In genomic region chr10:81169411-81169900, GRCm38 (mm10) we compare ENCODE assay signal across 9 mouse cellular contexts. TPM values are rescaled to one million over a fixed set of nuclear protein-coding genes. Genes with fewer than 3 reads are reported as not detected.
DNase-seq lines count a peak whose midpoint lies in the region; ATAC-seq lines count a peak whose summit lies in the region.
"Not testable (repeated sequence)": the region's sequence is repeated elsewhere in the genome, so short reads cannot be mapped to it uniquely, and the experiment has no call there.
"Had no signal": no experiment of that assay in that cellular context is flagged by ENCODE, and none has a peak within 500 bp of the region (broad histone marks: within the 10 kb centered on the region; RNA-seq: fewer than 3 reads in every experiment).

No protein-coding gene starts in this region.

- peak; percentile 71 to 73 for DNase-seq in CD8-positive naive resting alpha-beta T cell, adult 2 months (ENCODE audit: low read depth in 2 of 2, low spot score in 2 of 2)
- peak; percentile 63 for DNase-seq in cerebellum, adult 9-10 months
- DNase-seq in intestine, embryonic 14.5 days (ENCODE audit: low spot score): not testable (repeated sequence)
- peak; percentile 66 for DNase-seq in lung, postnatal 10 days
- peak; percentile 73 for DNase-seq in thymus, postnatal 0 days (ENCODE audit: low spot score)

- H3K4me1 ChIP-seq in heart, embryonic 11.5 days (ENCODE audit: control insufficient read depth, insufficient read depth, low read length): peaks cover 14% of the 10 kb centered on the region
- H3K4me1 ChIP-seq in intestine, embryonic 14.5 days (replicated peaks; ENCODE audit: control insufficient read depth, insufficient read depth, low read length): peaks cover 28% of the 10 kb centered on the region
- H3K4me1 ChIP-seq in limb, embryonic 12.5 days (replicated peaks): peaks cover 37% of the 10 kb centered on the region
- peaks cover 50% of the 10 kb centered on the region for H3K4me1 ChIP-seq in neural tube, embryonic 13.5 days (replicated peaks)

- H3K4me3 ChIP-seq in heart, embryonic 11.5 days (ENCODE audit: low read depth, low read length): 0 out of 2 replicates have a peak overlapping the region, but pooled peaks have one; percentile 5
- not testable (repeated sequence) for H3K4me3 ChIP-seq in intestine, embryonic 14.5 days (ENCODE audit: low read depth, low read length); limb, embryonic 12.5 days (replicated peaks); neural tube, embryonic 13.5 days

- H3K9me3 ChIP-seq in heart, embryonic 11.5 days (replicated peaks; ENCODE audit: control insufficient read depth, low read length); intestine, embryonic 14.5 days (ENCODE audit: control insufficient read depth, low read length); limb, embryonic 12.5 days; neural tube, embryonic 13.5 days: not testable (repeated sequence)

- H3K36me3 ChIP-seq in heart, embryonic 11.5 days (ENCODE audit: control insufficient read depth, insufficient read depth, low read length); intestine, embryonic 14.5 days (ENCODE audit: control insufficient read depth, insufficient read depth, low read length); neural tube, embryonic 13.5 days: not testable (repeated sequence)
- peaks cover 12% of the 10 kb centered on the region for H3K36me3 ChIP-seq in limb, embryonic 12.5 days

- WGBS in heart, embryonic 11.5 days (ENCODE audit: insufficient replicate concordance): 40% methylated on average over 10 of the region's 14 CpGs
- 22% methylated on average over 13 of the region's 14 CpGs for WGBS in intestine, embryonic 14.5 days
- WGBS in limb, embryonic 12.5 days: 66% methylated on average over 5 of the region's 14 CpGs
- 45% methylated on average over 6 of the region's 14 CpGs for WGBS in neural tube, embryonic 13.5 days

- H3K27ac ChIP-seq in heart, embryonic 11.5 days (ENCODE audit: low read depth, low read length); intestine, embryonic 14.5 days (ENCODE audit: low read depth); limb, embryonic 12.5 days: not testable (repeated sequence)
- H3K27ac ChIP-seq in neural tube, embryonic 13.5 days (replicated peaks): peak overlapping the region; percentile 64; the same call in 1 of the 2 replicates

- H3K9ac ChIP-seq in heart, embryonic 11.5 days (ENCODE audit: low read depth, low read length); intestine, embryonic 14.5 days (ENCODE audit: low read length); limb, embryonic 12.5 days (replicated peaks): not testable (repeated sequence)
- 0 out of 2 replicates have a peak overlapping the region, but pooled peaks have one; percentile 34 for H3K9ac ChIP-seq in neural tube, embryonic 13.5 days

- peak overlapping the region; percentile 22; the same call in 1 of the 2 replicates for H3K4me2 ChIP-seq in heart, embryonic 11.5 days
- H3K4me2 ChIP-seq in intestine, embryonic 14.5 days (ENCODE audit: low read length): peak overlapping the region; percentile 5; the same call in 1 of the 2 replicates
- H3K4me2 ChIP-seq in limb, embryonic 12.5 days: peak overlapping the region; percentile 76
- H3K4me2 ChIP-seq in neural tube, embryonic 13.5 days: peak overlapping the region; percentile 68; the same call in 1 of the 2 replicates

- not testable (repeated sequence) for H3K27me3 ChIP-seq in heart, embryonic 11.5 days (ENCODE audit: control insufficient read depth, insufficient read depth, low read length); intestine, embryonic 14.5 days (replicated peaks; ENCODE audit: control insufficient read depth, insufficient read depth, low read length); limb, embryonic 12.5 days; neural tube, embryonic 13.5 days

- ATAC-seq in heart, embryonic 11.5 days (replicated peaks; ENCODE audit: insufficient number of reproducible peaks, low FRiP score, low TSS enrichment); limb, embryonic 12.5 days (ENCODE audit: insufficient number of reproducible peaks, insufficient read depth, low FRiP score, low TSS enrichment, low read depth); neural tube, embryonic 13.5 days (ENCODE audit: low read depth): not testable (repeated sequence)
- ATAC-seq in intestine, embryonic 14.5 days (replicated peaks; ENCODE audit: low FRiP score, low TSS enrichment, low read depth): peak; percentile 24; the same call in 1 of the 2 replicates

RNA-seq across cellular contexts. Expression of gene Pias4, which starts 1.7 kb away (rescaled TPM):
- 39.4 and 39.7 TPM in 2 replicates for polyA plus RNA-seq in heart, embryonic 11.5 days (2014; fragmentation: Nextera tagmentation; extraction: Ambion mirVana)
- polyA plus RNA-seq in intestine, embryonic 14.5 days (2014; fragmentation: Nextera tagmentation; extraction: Ambion mirVana): 40.8 and 43.3 TPM in 2 replicates
- 57.7 and 62.1 TPM in 2 replicates for polyA plus RNA-seq in limb, embryonic 12.5 days (2016; fragmentation: Nextera tagmentation; extraction: Ambion mirVana)
- polyA plus RNA-seq in neural tube, embryonic 13.5 days (2015; fragmentation: Nextera tagmentation; extraction: Ambion mirVana): 60.0 and 77.5 TPM in 2 replicates
- 37.3 and 39.0 TPM in 2 replicates for polyA plus RNA-seq in thymus, postnatal 0 days (2015; fragmentation: Nextera tagmentation; extraction: Ambion mirVana)

RNA-seq across cellular contexts. Expression of gene Eef2, which starts 7.0 kb away (rescaled TPM):
- 313 and 338 TPM in 2 replicates for polyA plus RNA-seq in heart, embryonic 11.5 days (2014; fragmentation: Nextera tagmentation; extraction: Ambion mirVana)
- polyA plus RNA-seq in intestine, embryonic 14.5 days (2014; fragmentation: Nextera tagmentation; extraction: Ambion mirVana): 484 and 490 TPM in 2 replicates
- 524 and 544 TPM in 2 replicates for polyA plus RNA-seq in limb, embryonic 12.5 days (2016; fragmentation: Nextera tagmentation; extraction: Ambion mirVana)
- 532 and 537 TPM in 2 replicates for polyA plus RNA-seq in neural tube, embryonic 13.5 days (2015; fragmentation: Nextera tagmentation; extraction: Ambion mirVana)
- polyA plus RNA-seq in thymus, postnatal 0 days (2015; fragmentation: Nextera tagmentation; extraction: Ambion mirVana): 612 and 638 TPM in 2 replicates

RNA-seq across cellular contexts. Expression of gene Dapk3, which starts 13.3 kb away (rescaled TPM):
- polyA plus RNA-seq in heart, embryonic 11.5 days (2014; fragmentation: Nextera tagmentation; extraction: Ambion mirVana): 44.1 and 47.4 TPM in 2 replicates
- polyA plus RNA-seq in intestine, embryonic 14.5 days (2014; fragmentation: Nextera tagmentation; extraction: Ambion mirVana): 57.8 and 58.8 TPM in 2 replicates
- 64.2 and 65.7 TPM in 2 replicates for polyA plus RNA-seq in limb, embryonic 12.5 days (2016; fragmentation: Nextera tagmentation; extraction: Ambion mirVana)
- polyA plus RNA-seq in neural tube, embryonic 13.5 days (2015; fragmentation: Nextera tagmentation; extraction: Ambion mirVana): 79.1 and 80.9 TPM in 2 replicates
- 47.8 and 54.1 TPM in 2 replicates for polyA plus RNA-seq in thymus, postnatal 0 days (2015; fragmentation: Nextera tagmentation; extraction: Ambion mirVana)

RNA-seq across cellular contexts. Expression of gene 4930442H23Rik, which starts 14.2 kb away (rescaled TPM):
- polyA plus RNA-seq in heart, embryonic 11.5 days (2014; fragmentation: Nextera tagmentation; extraction: Ambion mirVana): 0.21 TPM in 1 of 2 replicates, not detected in the other
- polyA plus RNA-seq in intestine, embryonic 14.5 days (2014; fragmentation: Nextera tagmentation; extraction: Ambion mirVana): not detected in 2 replicates
- not detected in 2 replicates for polyA plus RNA-seq in limb, embryonic 12.5 days (2016; fragmentation: Nextera tagmentation; extraction: Ambion mirVana)
- polyA plus RNA-seq in neural tube, embryonic 13.5 days (2015; fragmentation: Nextera tagmentation; extraction: Ambion mirVana): not detected in 2 replicates
- polyA plus RNA-seq in thymus, postnatal 0 days (2015; fragmentation: Nextera tagmentation; extraction: Ambion mirVana): not detected in 2 replicates
- polyA plus RNA-seq: forebrain, embryonic 11.5 days had no signal

RNA-seq across cellular contexts. Expression of gene Nmrk2, which starts 32.4 kb away (rescaled TPM):
- polyA plus RNA-seq in heart, embryonic 11.5 days (2014; fragmentation: Nextera tagmentation; extraction: Ambion mirVana): 2.2 and 3.6 TPM in 2 replicates
- polyA plus RNA-seq in intestine, embryonic 14.5 days (2014; fragmentation: Nextera tagmentation; extraction: Ambion mirVana): 0.22 TPM in 2 replicates
- polyA plus RNA-seq in limb, embryonic 12.5 days (2016; fragmentation: Nextera tagmentation; extraction: Ambion mirVana): not detected in 2 replicates
- not detected in 2 replicates for polyA plus RNA-seq in neural tube, embryonic 13.5 days (2015; fragmentation: Nextera tagmentation; extraction: Ambion mirVana)
- 0.08 TPM in 1 of 2 replicates, not detected in the other for polyA plus RNA-seq in thymus, postnatal 0 days (2015; fragmentation: Nextera tagmentation; extraction: Ambion mirVana)
- polyA plus RNA-seq: forebrain, embryonic 11.5 days had no signal

Comparison
In these comparisons a context has a peak if more than half of its experiments do, and no peak if none do; other contexts are left out.
1. H3K4me2 ChIP-seq: peak in every context shown above with its lines; median percentile 76 in limb, embryonic 12.5 days; 68 in neural tube, embryonic 13.5 days; 22 in heart, embryonic 11.5 days; 5 in intestine, embryonic 14.5 days.